Mouse (Mus musculus) liver, adult 2 months (tissue): ENCODE results near the gene Lgals1.

ENCODE experiments used
- CTCF ChIP-seq: fragments of 200-500 bp; IDR thresholded peaks from 2 replicates; pipeline ENCODE4 v1.5.1; 2011; ENCODE audit warnings: low read depth, low read length, control low read depth
- POLR2A ChIP-seq: fragments of 200-500 bp; IDR thresholded peaks from 2 replicates; pipeline ENCODE4 v1.6.1; 2011; ENCODE audit warnings: low read length, control low read depth; ENCODE audit not compliant: insufficient read depth; ENCODE audit errors: extremely low read depth

- TF ChIP-seq CTCF (no peak), POLR2A (no peak)
Measured at GRCm38 (mm10) chr15:78930192-78930706, 3.7 kb downstream of the Lgals1 start.
